Mouse (Mus musculus) ovary, adult 10 weeks (tissue): Measurements from ENCODE around the gene March10. TPM values are rescaled to one million over a fixed set of nuclear protein-coding genes. Genes with fewer than 3 reads are reported as not detected.

Source experiments
- polyA plus RNA-seq: library from polyadenylated mRNA; stranded (reverse); fragments of 350-450 nt; fragmentation: Illumina TruSeq; extraction: RNeasy Lipid Tissue Mini Kit (QIAGEN cat#74804); gene quantifications from one replicate; pipeline ENCODE4 v1.2.3, GENCODE M21; 2014

March10 gene
- 0.71 TPM for polyA plus RNA-seq

DNA sequence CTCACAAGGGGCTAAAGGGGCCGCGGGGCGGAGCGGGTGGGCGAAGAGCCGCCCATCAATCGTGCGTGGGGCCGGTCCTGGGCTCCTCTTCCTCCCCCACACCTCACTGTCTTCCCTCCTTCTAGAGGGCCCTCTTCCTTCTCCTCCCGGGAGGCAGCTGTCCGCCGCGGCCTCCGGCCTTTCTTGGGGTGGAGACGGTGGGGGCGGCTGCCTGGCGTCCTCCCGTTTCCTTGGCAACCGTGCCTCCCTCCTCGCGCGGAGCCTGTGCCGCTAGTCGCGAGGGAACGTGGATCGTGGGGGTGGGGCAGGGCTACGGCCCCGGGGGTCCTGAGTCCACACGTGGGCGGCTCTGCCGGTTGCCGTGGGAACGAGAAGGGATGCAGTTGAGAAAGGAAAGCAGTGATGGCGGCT lies at the start of gene March10:
TSS of gene March10 (minus strand) at position 239 of the 411 bp plus-strand sequence.

Other genes with a start within 250 kb of the March10 start
- 0.74 TPM for gene Mrc2, start 164.1 kb downstream of the March10 start, polyA plus RNA-seq
- 89.7 TPM for gene Tanc2, start 133.3 kb upstream of the March10 start, polyA plus RNA-seq